Mouse (Mus musculus): Measurements from ENCODE around the gene Zfp426. TPM values are rescaled to one million over a fixed set of nuclear protein-coding genes. Genes with fewer than 3 reads are reported as not detected.

Gene Zfp426
- polyA plus RNA-seq, 1 experiment = 5.1 TPM

DNA sequence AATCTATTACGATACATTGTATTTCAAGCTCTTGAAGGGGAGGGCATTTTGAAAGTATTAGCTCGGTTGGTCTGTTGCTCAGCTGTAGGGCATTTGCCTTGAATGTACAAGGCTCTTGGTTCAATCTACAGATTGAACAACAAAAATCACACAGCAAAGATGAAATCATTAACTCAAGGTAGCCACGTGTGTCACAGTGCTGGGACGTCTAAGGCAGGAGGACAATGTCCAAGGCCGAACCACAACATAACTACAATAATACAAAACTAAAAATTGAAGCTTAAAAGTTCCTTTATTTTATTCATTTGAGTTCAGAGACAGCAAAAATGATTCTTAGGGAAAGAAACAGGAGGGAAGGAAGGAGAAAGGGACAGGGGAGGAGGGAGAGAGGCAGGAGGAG lies 3.0 kb downstream of the Zfp426 start:
- peaks cover 46% of the 10 kb centered on the region for H3K79me2 ChIP-seq (ENCODE audit: control insufficient read depth, insufficient read depth)
- no peak for TF ChIP-seq MYOG (IDR thresholded peaks at IDR 0.05; ENCODE audit: control insufficient read depth, extremely low read depth, insufficient read length)
- TF ChIP-seq FOSL1 (IDR thresholded peaks at IDR 0.05; ENCODE audit: insufficient read depth, low read length, poor library complexity, severe bottlenecking) = no peak
- no peak for TF ChIP-seq CEBPB (IDR thresholded peaks at IDR 0.05; ENCODE audit: low read depth)
- no peak for TF ChIP-seq MAX (IDR thresholded peaks at IDR 0.05)
- no peak for TF ChIP-seq CTCF (IDR thresholded peaks at IDR 0.05; ENCODE audit: control insufficient read depth, insufficient read depth, insufficient read length)
- no peak for TF ChIP-seq MYOD1 (IDR thresholded peaks at IDR 0.05; ENCODE audit: control insufficient read depth, insufficient read length, low read depth)
- TF ChIP-seq USF1 (IDR thresholded peaks at IDR 0.05; ENCODE audit: low read depth) = no peak
- H3K36me3 ChIP-seq (ENCODE audit: control insufficient read depth, insufficient read depth) = peaks cover 15% of the 10 kb centered on the region
- H3K4me3 ChIP-seq (ENCODE audit: insufficient read depth, poor library complexity, severe bottlenecking) = no peak overlapping the region
- H3K79me3 ChIP-seq (ENCODE audit: low read depth) = peaks cover 13% of the 10 kb centered on the region
- no peak overlapping the region for H3ac ChIP-seq (ENCODE audit: control insufficient read depth, insufficient read length, low read depth)
- no peaks in the 10 kb centered on the region for H3K27me3 ChIP-seq (ENCODE audit: control insufficient read depth, insufficient read depth, insufficient read length)

DNA sequence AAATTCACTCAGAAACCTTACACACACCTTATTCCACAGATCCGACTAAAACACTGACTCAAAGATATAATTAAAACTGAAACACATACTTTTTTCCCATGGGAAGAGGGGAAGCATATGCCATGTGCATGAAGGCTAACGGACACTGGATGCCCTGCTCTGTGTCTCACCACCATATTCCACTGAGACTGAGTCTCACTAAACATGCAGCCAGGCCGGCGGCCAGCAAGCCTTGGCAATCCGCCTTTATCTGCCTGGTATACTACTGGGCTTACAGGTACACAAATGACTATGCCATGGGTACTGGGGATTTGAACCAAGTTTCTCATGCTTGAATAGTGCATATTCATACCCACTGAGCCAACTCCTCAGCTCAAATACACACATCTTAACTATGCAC lies 13.2 kb downstream of the Zfp426 start:
- no peaks in the 10 kb centered on the region for H3K79me3 ChIP-seq (ENCODE audit: low read depth)
- TF ChIP-seq MYOD1 (IDR thresholded peaks at IDR 0.05; ENCODE audit: control insufficient read depth, insufficient read length, low read depth) (no peak), MYOG (IDR thresholded peaks at IDR 0.05; ENCODE audit: control insufficient read depth, extremely low read depth, insufficient read length) (no peak), CTCF (IDR thresholded peaks at IDR 0.05; ENCODE audit: control insufficient read depth, insufficient read depth, insufficient read length) (no peak), FOSL1 (IDR thresholded peaks at IDR 0.05; ENCODE audit: insufficient read depth, low read length, poor library complexity, severe bottlenecking) (no peak), CEBPB (IDR thresholded peaks at IDR 0.05; ENCODE audit: low read depth) (no peak)
- H3K36me3 ChIP-seq (ENCODE audit: control insufficient read depth, insufficient read depth) = peaks cover 31% of the 10 kb centered on the region
- H3ac ChIP-seq (ENCODE audit: control insufficient read depth, insufficient read length, low read depth) = no peak overlapping the region
- H3K4me3 ChIP-seq (ENCODE audit: insufficient read depth, poor library complexity, severe bottlenecking) = no peak overlapping the region
- H3K79me2 ChIP-seq (ENCODE audit: control insufficient read depth, insufficient read depth) = no peaks in the 10 kb centered on the region
- H3K27me3 ChIP-seq (ENCODE audit: control insufficient read depth, insufficient read depth, insufficient read length) = no peaks in the 10 kb centered on the region

DNA sequence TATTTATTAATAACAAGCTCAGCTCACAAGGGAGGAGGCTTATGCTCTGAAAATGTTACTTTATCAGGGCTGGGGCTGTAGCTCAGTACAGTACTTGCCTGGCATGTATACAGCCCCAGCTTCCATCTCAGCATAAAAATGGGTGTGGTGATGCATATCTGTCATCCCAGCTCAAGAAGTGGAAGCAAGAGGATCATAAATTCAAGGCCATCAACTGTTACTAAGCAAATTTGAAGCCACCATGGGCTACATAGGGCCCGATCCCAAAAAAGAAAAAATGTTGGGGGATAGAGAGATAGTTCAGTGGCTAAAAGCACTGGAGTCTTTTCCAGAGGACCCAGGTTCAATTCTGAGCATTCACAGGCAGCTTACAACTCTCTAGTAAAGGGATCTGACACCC lies 15.9 kb downstream of the Zfp426 start:
- H3K4me3 ChIP-seq (ENCODE audit: insufficient read depth, poor library complexity, severe bottlenecking) = no peak overlapping the region
- TF ChIP-seq CTCF (IDR thresholded peaks at IDR 0.05; ENCODE audit: control insufficient read depth, insufficient read depth, insufficient read length) (no peak), MAX (IDR thresholded peaks at IDR 0.05) (no peak), MYOG (IDR thresholded peaks at IDR 0.05; ENCODE audit: control insufficient read depth, extremely low read depth, insufficient read length) (no peak), USF1 (IDR thresholded peaks at IDR 0.05; ENCODE audit: low read depth) (no peak), FOSL1 (IDR thresholded peaks at IDR 0.05; ENCODE audit: insufficient read depth, low read length, poor library complexity, severe bottlenecking) (no peak)
- no peaks in the 10 kb centered on the region for H3K27me3 ChIP-seq (ENCODE audit: control insufficient read depth, insufficient read depth, insufficient read length)
- peaks cover 45% of the 10 kb centered on the region for H3K36me3 ChIP-seq (ENCODE audit: control insufficient read depth, insufficient read depth)
- H3ac ChIP-seq (ENCODE audit: control insufficient read depth, insufficient read length, low read depth) = no peak overlapping the region
- no peaks in the 10 kb centered on the region for H3K79me2 ChIP-seq (ENCODE audit: control insufficient read depth, insufficient read depth)
- H3K79me3 ChIP-seq (ENCODE audit: low read depth) = no peaks in the 10 kb centered on the region

DNA sequence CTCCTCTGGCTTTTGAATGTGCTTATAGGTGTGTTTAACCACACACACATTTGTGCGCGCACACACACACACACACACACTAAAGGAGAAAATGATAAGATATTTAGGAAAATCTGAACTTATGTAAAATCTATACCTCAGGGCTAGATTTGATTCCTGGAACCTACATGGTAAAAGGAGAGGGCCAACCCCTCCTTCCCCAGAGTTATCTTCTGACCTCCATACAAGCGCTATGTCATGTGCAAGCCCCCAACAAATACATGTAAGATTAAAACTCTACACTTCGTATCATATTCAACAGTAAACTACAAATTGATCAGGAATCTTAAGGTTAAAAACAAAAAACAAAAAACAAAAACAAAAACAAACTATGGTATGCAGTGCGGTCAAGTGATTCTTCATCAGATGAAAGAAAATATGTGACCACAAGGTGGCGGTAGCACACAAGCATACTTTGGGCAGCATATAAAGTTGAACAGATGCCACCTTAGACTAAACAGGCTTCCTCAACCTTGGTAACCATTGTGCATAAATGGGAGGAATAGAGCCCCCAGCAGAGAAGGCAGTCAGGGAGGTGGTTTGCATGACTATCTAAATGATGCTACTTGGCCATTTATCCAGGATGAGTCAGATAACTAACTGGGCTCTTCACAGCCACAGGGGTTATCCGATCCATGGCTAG lies 25.6 kb downstream of the Zfp426 start:
- Histone ChIP-seq H3K36me3 (ENCODE audit: control insufficient read depth, insufficient read depth) (peaks cover 25% of the 10 kb centered on the region), H3K4me3 (ENCODE audit: insufficient read depth, poor library complexity, severe bottlenecking) (no peak overlapping the region), H3K79me2 (ENCODE audit: control insufficient read depth, insufficient read depth) (no peaks in the 10 kb centered on the region), H3K79me3 (ENCODE audit: low read depth) (no peaks in the 10 kb centered on the region), H3K27me3 (ENCODE audit: control insufficient read depth, insufficient read depth, insufficient read length) (no peaks in the 10 kb centered on the region), H3ac (ENCODE audit: control insufficient read depth, insufficient read length, low read depth) (no peak overlapping the region)
- TF ChIP-seq MAX (IDR thresholded peaks at IDR 0.05) = no peak
- peak; percentile 9 for TF ChIP-seq CTCF (IDR thresholded peaks at IDR 0.05; ENCODE audit: control insufficient read depth, insufficient read depth, insufficient read length)
- no peak for TF ChIP-seq MYOD1 (IDR thresholded peaks at IDR 0.05; ENCODE audit: control insufficient read depth, insufficient read length, low read depth)

DNA sequence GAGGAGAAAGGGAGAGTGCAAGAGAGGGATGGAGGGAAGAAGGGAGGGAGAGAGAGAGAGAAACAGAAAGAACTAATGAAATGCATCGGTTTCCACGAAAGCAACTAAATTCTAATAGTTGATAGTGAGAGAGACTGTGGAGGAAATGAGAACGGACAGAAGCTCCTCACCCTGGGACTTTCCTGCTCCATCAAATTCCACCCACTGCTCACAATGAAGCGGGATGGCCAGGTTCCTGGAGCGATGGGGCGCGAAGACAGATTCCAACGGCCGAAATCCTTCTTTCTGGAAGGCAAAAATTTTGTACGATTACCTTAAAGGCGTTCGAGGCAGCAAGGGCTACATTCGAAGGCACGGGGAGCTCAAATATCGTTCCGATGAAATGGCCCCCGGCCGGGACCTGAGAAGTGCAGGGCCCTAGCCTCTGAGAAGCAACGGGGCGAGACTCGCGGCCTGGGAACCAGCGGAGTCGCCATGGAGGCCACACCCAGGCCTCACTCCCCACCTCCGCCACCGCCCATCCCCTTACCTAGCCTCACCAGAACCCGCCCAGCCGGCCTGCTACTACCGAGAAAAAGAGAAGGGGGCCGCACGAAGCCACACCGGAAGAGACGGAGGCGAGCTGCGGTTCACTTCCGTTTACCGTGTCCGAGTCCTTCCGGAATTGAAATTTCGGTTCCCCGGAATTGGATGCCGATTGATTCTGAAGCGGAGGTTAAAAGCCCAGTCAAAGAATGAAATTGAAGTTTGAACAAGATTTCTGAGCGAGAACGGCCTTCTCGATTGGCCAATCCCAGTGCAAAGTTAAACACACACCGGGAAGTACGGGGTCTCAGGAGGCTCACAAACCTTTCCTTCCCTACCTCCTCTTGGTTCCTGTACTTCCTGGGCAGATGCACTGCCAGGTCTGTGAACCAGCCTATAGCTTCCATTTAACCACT lies 32.9 kb downstream of the Zfp426 start, which contains the start of gene Zfp26:
TSS of gene Zfp26 (minus strand) at position 786 of the 941 bp plus-strand sequence.
- Histone ChIP-seq H3ac (ENCODE audit: control insufficient read depth, insufficient read length, low read depth) (peak within 1 kb of the TSS; percentile 49), H3K27me3 (ENCODE audit: control insufficient read depth, insufficient read depth, insufficient read length) (no peaks in the 10 kb centered on the region), H3K36me3 (ENCODE audit: control insufficient read depth, insufficient read depth) (peaks cover 31% of the 10 kb centered on the region), H3K79me2 (ENCODE audit: control insufficient read depth, insufficient read depth) (peaks cover 51% of the 10 kb centered on the region), H3K79me3 (ENCODE audit: low read depth) (peaks cover 46% of the 10 kb centered on the region), H3K4me3 (ENCODE audit: insufficient read depth, poor library complexity, severe bottlenecking) (peak within 1 kb of the TSS; percentile 54)
- TF ChIP-seq MYOG (IDR thresholded peaks at IDR 0.05; ENCODE audit: control insufficient read depth, extremely low read depth, insufficient read length) = no peak
- TF ChIP-seq FOSL1 (IDR thresholded peaks at IDR 0.05; ENCODE audit: insufficient read depth, low read length, poor library complexity, severe bottlenecking) = no peak
- TF ChIP-seq CTCF (IDR thresholded peaks at IDR 0.05; ENCODE audit: control insufficient read depth, insufficient read depth, insufficient read length) = no peak
- TF ChIP-seq CEBPB (IDR thresholded peaks at IDR 0.05; ENCODE audit: low read depth) = no peak
- TF ChIP-seq MAX (IDR thresholded peaks at IDR 0.05) = no peak
- no peak for TF ChIP-seq MYOD1 (IDR thresholded peaks at IDR 0.05; ENCODE audit: control insufficient read depth, insufficient read length, low read depth)
- TF ChIP-seq USF1 (IDR thresholded peaks at IDR 0.05; ENCODE audit: low read depth) = no peak

Measured in C2C12 (cell line).